Mouse (Mus musculus) myocyte (in vitro differentiated cells): Measurements from ENCODE around the gene Alg10b.

Source experiments
- MAX ChIP-seq: IDR thresholded peaks from one replicate; pipeline ENCODE4 v1.6.1; 2011; ENCODE audit warnings: low read depth, mild to moderate bottlenecking, control low read depth
- MYOG ChIP-seq, 3 experiments: IDR thresholded peaks; one replicate each; pipeline ENCODE4 v1.6.1; 2011; ENCODE audit warnings: control low read depth in 2 of 3, low read depth in 2 of 3, mild to moderate bottlenecking in 2 of 3; ENCODE audit not compliant: insufficient read length in 2 of 3, control insufficient read depth in 1 of 3, insufficient read depth in 1 of 3
- POLR2A ChIP-seq: IDR thresholded peaks from one replicate; pipeline ENCODE4 v1.6.1; 2011; ENCODE audit warnings: low read depth, mild to moderate bottlenecking, control low read depth, moderate library complexity; ENCODE audit not compliant: insufficient read length
- USF1 ChIP-seq: IDR thresholded peaks from one replicate; pipeline ENCODE4 v1.6.1; 2011; ENCODE audit warnings: low read depth, mild to moderate bottlenecking, control low read depth, moderate library complexity

DNA sequence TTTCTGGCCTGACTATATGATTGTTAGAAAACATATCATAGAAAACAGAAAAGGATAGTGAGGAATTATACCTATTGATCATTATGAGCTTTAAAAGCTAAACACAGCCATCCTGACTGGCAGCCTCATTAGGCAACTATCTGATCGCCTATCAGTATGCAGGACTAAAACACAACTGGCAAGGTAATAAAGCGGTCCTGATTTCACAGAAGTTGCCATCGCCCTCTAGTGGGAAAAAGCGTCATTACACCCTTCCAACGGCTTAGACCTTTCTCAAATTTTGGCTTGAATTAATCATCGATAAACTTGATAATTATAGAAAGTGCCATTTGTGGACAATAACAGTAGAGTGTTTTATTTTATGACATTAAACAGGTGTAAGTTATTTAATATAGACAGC is 9.2 kb upstream of the Alg10b start:
- no peak for TF ChIP-seq POLR2A
- TF ChIP-seq USF1: no peak
- TF ChIP-seq MYOG (IDR thresholded peaks at IDR 0.05; ENCODE audit: control insufficient read depth in 1 of 3, insufficient read depth in 1 of 3, insufficient read length in 2 of 3, low read depth in 2 of 3): no peak
- TF ChIP-seq MAX: no peak
